Mouse (Mus musculus): ENCODE measurements around the gene Frmd3. TPM values are rescaled to one million over a fixed set of nuclear protein-coding genes. Genes with fewer than 3 reads are reported as not detected.

Frmd3 gene
- total RNA-seq, 2 experiments from 2014 or later = 0.10 to 0.17 TPM

Other genes with a start within 250 kb of the Frmd3 start
- under 1 TPM; 0.49 to 0.53 TPM for gene Rasef, start 222.4 kb upstream of the Frmd3 start, total RNA-seq (2021)
- not detected for gene Gm11758, start 137.2 kb upstream of the Frmd3 start, total RNA-seq (2021)
- not detected for gene Gm11757, start 122.3 kb upstream of the Frmd3 start, total RNA-seq (2021)
- not detected for gene Gm13871, start 107.5 kb upstream of the Frmd3 start, total RNA-seq (2021)
- under 1 TPM; 0.17 to 0.43 TPM for gene Gm11756, start 92.7 kb upstream of the Frmd3 start, total RNA-seq (2021)
- 1 to 10 TPM; 4.0 to 7.1 TPM for gene 2310002L09Rik, start 62.6 kb upstream of the Frmd3 start, total RNA-seq (2021)
- 10 to 100 TPM; 13.9 to 14.2 TPM for gene Kdm4c, start 229.1 kb downstream of the Frmd3 start, total RNA-seq (2021)